Mouse (Mus musculus) small intestine, adult 2 months (tissue): Measurements from ENCODE around the gene Serac1. TPM values are rescaled to one million over a fixed set of nuclear protein-coding genes. Genes with fewer than 3 reads are reported as not detected.

Source experiments
- H3K27ac ChIP-seq: fragments of 200-500 bp; 2 replicates; pipeline ENCODE4 v1.5.1; 2012; ENCODE audit warnings: low read depth, low read length, control low read depth, inconsistent platforms; ENCODE audit not compliant: insufficient read depth
- H3K27me3 ChIP-seq: fragments of 200-500 bp; 2 replicates; pipeline ENCODE4 v1.6.1; 2012; ENCODE audit warnings: mild to moderate bottlenecking, moderate library complexity, low read length, inconsistent platforms; ENCODE audit not compliant: control insufficient read depth, insufficient read depth
- H3K36me3 ChIP-seq: fragments of 200-500 bp; 2 replicates; pipeline ENCODE4 v1.6.1; 2012; ENCODE audit warnings: mild to moderate bottlenecking, low read length, control low read depth, inconsistent platforms; ENCODE audit not compliant: control insufficient read depth, insufficient read depth
- H3K4me1 ChIP-seq: fragments of 200-500 bp; 2 replicates; pipeline ENCODE4 v1.6.1; 2012; ENCODE audit warnings: low read length, inconsistent platforms, mixed read lengths; ENCODE audit not compliant: control insufficient read depth, insufficient read depth, insufficient read length
- H3K4me3 ChIP-seq: fragments of 200-500 bp; 2 replicates; pipeline ENCODE4 v1.5.1; 2012; ENCODE audit warnings: low read depth, mild to moderate bottlenecking, control low read depth, inconsistent platforms, low read length, moderate library complexity
- CTCF ChIP-seq: fragments of 200-500 bp; IDR thresholded peaks from 2 replicates; pipeline ENCODE4 v1.5.1; 2012; ENCODE audit warnings: low read depth, mild to moderate bottlenecking, control low read depth, inconsistent platforms, low read length, moderate library complexity, mixed read lengths; ENCODE audit not compliant: insufficient replicate concordance, insufficient read length; ENCODE audit errors: extremely low read depth
- POLR2A ChIP-seq: fragments of 200-500 bp; IDR thresholded peaks from 2 replicates; pipeline ENCODE4 v1.6.1; 2012; ENCODE audit warnings: low read depth, mild to moderate bottlenecking, control low read depth, inconsistent platforms, low read length, moderate library complexity
- WGBS: fragments of 180-500 bp; shearing (Covaris S2); methylation state at CpG from one replicate; pipeline ENCODE4 v1.1.7; 2018; 5-methylcytosine and 5-hydroxymethylcytosine counted together
- polyA plus RNA-seq: library from polyadenylated mRNA; depleted of rRNA; stranded (reverse); fragments of >200 nt; gene quantifications from 2 replicates; pipeline ENCODE4 v1.2.3, GENCODE M21; 2012; rRNA removed

Serac1 gene
- polyA plus RNA-seq, 1 experiment, result 1.3 TPM

DNA sequence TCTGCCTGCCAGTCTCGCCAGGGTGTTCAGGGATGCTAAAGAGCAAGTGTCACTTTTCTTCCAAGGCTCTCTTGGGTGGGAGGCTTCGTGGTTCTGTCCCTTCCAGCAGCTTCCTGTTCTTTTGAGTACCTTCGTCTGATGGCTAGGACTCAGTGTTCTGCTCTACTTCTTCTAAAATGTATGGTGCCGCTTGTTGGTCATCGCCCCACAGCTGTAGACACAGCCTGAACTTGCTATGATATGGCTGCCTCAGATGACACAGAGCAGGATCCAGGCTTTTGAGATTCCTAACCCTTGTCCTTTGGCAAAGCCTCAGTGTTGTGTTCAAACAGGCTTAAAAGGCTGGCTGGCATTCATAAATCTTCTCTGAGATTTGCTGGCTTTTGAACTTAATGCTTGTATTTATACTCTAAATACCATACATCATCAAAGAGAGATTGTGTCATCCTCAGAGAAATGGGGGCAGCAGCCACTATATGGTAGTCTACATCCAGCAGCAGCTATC lies 80.5 kb downstream of the Serac1 start:
- 72% methylated on average over 5 of the region's 5 CpGs for WGBS
- Histone ChIP-seq H3K27ac (no peak overlapping the region), H3K4me3 (no peak overlapping the region), H3K4me1 (no peaks in the 10 kb centered on the region; the same call in 1 of the 2 replicates), H3K27me3 (no peaks in the 10 kb centered on the region), H3K36me3 (peaks cover 1% of the 10 kb centered on the region; the same call in 1 of the 2 replicates)
- TF ChIP-seq CTCF (no peak), POLR2A (no peak)

DNA sequence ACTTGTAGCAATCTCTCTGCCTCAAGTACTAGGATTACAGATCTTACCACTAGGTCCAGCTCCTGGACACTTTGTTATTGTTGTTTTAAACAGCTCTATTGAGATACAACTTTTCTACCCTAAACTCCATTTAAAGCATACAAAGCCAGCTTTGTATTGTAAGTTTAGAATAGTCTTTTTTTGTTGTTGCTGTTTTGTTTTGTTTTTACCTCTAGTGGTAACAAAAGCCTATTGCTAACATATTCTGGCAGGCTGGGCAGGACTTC lies 81.4 kb downstream of the Serac1 start:
- H3K27ac ChIP-seq, result no peak overlapping the region

DNA sequence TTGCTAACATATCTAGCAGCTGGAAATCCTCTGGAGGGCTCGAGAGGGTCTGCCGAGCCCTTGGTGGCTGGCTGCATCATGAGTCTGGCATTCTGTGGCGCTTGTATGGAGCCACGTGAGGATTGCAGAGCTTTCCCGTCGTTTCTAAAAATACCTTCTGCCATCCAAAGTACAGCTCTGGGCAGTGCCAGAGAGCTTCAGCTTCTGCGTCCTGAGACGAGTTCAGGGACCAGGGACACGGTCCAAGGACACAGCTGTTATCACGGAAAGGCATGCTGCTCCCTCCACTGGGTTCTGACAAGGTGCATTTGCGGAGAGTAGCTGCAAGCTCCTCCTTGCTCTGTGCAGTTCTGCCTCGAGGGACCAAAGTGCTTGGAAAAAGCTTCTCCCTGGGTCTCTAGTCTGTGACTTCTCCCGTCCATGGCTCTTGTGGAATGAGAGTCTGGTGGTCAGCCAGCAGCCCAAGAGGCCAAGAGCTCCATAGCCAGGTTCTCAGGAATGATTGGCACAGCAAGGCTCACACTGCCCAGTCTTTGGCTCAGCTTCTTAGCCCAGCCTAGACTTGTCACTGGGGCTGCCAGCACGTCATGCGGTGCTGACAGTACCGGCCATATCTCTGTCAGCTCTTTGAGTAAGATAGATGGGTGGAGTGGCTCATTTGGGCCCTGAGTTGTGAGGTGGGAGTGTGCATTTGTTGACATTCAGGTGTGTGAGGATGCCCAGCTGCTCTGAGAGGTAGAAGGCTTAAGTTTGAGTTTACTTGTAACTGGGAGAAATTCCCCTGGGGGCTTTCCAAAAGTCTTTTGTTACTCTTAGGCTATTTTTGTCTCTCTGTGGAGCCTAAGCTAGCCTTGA lies 81.9 kb downstream of the Serac1 start:
- TF ChIP-seq POLR2A, result no peak
- no peak for TF ChIP-seq CTCF
- H3K4me1 ChIP-seq, result no peaks in the 10 kb centered on the region; the same call in 1 of the 2 replicates
- WGBS, result 71% methylated on average over 16 of the region's 16 CpGs
- no peaks in the 10 kb centered on the region for H3K27me3 ChIP-seq
- peak overlapping the region; percentile 4; the same call in 1 of the 2 replicates for H3K27ac ChIP-seq
- peaks cover 1% of the 10 kb centered on the region; the same call in 1 of the 2 replicates for H3K36me3 ChIP-seq
- no peak overlapping the region for H3K4me3 ChIP-seq

More for the DNA sequence above, 81.4 kb downstream of the Serac1 start:
- Histone ChIP-seq H3K4me1 (no peaks in the 10 kb centered on the region; the same call in 1 of the 2 replicates), H3K36me3 (peaks cover 1% of the 10 kb centered on the region; the same call in 1 of the 2 replicates), H3K4me3 (no peak overlapping the region), H3K27me3 (no peaks in the 10 kb centered on the region)
- TF ChIP-seq CTCF (no peak), POLR2A (no peak)

DNA sequence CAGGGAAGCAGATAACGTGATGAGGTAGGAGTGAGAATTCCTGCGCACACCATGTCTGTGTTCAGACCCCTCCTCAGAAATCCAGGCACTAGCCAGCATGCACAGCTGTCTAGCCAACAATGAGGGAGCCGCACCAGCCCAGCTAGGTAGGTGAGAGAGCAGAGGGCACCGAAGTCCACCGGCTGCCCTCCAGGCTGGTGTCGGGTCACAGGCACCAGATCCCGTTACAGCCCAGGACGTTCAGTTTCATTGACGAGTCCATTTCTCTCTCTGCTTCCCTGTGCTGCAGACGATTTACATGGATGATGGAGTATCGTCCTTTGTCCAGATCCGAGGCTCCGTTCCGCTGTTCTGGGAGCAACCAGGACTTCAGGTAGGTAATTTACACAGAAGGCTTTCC lies 83.0 kb downstream of the Serac1 start:
- Histone ChIP-seq H3K27ac (no peak overlapping the region), H3K4me3 (no peak overlapping the region), H3K36me3 (peaks cover 1% of the 10 kb centered on the region; the same call in 1 of the 2 replicates), H3K27me3 (no peaks in the 10 kb centered on the region), H3K4me1 (no peaks in the 10 kb centered on the region; the same call in 1 of the 2 replicates)
- TF ChIP-seq CTCF, result no peak
- TF ChIP-seq POLR2A, result no peak
- WGBS, result 92% methylated on average over 14 of the region's 14 CpGs

DNA sequence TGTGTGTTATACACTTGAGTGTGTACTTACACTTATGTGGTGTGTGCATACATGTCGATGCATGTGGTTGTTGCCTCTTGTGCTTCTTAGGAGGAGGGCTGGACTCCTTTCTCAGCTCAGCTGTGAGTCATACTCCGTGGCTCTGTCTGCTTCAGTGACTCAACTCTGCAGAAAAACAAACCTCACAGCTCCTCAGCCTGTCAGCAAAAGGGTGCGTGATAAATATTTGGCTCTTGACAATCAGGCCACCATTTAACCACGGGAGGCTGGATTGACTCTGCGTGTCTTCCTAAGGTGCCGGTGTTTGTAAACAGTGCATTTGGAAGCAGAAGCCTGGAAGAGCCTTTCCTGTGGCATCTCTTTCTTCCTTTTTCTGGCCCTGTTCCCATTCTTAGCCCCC lies 84.9 kb downstream of the Serac1 start:
- TF ChIP-seq POLR2A (no peak), CTCF (no peak)
- 69% methylated on average over 6 of the region's 6 CpGs for WGBS
- Histone ChIP-seq H3K27me3 (no peaks in the 10 kb centered on the region), H3K4me1 (no peaks in the 10 kb centered on the region; the same call in 1 of the 2 replicates), H3K4me3 (no peak overlapping the region), H3K27ac (no peak overlapping the region), H3K36me3 (peaks cover 1% of the 10 kb centered on the region; the same call in 1 of the 2 replicates)

DNA sequence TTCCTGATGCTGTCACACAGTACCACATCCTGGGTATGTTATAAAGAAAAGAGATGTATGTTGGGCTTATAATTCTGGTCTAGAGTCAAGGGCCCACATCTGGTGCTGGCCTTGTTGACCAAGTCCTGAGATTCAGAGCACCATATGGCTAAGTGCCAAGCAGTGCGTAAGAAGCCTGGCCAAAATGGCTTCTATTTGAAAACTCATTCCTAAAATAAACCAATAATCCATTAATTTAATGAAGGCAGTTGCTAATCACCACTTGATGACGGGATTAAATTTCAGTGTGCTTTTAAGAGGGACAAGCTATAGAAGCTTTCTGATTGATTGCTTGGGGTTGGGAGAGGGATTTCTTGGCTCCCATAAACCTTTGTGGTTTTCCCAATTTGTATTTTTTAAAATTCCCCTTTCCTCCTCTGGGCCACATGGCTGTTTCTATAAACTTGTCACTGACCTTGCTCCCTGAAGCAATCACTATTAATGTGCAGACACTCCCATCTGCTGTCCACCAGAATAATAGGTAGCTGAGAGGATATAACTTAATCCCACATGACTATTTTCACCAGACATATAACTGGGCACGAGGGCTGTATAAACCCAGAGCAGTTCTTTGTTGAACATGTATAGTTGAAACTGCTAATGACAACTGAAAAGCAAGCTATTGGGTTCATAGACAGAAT lies 85.8 kb downstream of the Serac1 start:
- TF ChIP-seq POLR2A (no peak), CTCF (no peak)
- H3K4me1 ChIP-seq, result no peaks in the 10 kb centered on the region
- no peaks in the 10 kb centered on the region for H3K27me3 ChIP-seq
- H3K36me3 ChIP-seq, result peaks cover 1% of the 10 kb centered on the region; the same call in 1 of the 2 replicates
- H3K4me3 ChIP-seq, result no peak overlapping the region
- no peak overlapping the region for H3K27ac ChIP-seq
- WGBS, result 82% methylated on average over 3 of the region's 3 CpGs

DNA sequence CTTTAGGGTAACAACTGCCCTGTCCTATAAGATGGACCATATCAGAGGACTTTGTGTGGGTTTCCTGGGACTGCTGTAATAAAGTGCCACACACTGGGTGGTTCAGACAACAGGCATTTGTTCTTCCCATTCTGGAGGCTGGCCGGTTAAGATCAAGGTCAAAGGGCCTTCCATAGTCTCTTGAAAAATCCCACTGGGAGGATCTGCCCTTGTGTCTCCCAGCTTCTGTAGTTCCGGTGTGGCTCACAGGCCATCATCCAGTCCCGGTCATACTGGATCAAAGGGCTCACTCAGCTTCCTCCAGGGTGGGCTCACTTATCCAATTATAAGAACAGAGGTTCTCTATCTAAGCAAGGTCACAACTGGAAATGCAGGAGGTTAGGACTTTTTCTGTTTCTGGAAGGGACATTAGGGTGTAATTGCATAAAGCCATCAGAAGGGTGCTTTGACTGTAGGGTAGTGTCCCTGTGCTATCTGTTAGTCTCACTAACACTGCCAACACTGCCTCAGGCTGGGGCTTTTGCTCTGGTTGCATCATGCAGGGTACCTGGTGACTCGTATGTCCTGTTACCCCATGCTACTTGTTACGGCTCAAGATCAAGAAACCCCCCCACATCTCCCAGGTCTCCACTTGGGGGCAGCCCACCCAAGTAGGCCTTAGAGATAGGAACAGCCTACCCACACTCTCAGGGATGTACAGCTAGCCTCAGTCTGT lies 86.5 kb downstream of the Serac1 start:
- TF ChIP-seq CTCF, result no peak
- TF ChIP-seq POLR2A, result no peak
- WGBS, result 81% methylated on average over 5 of the region's 5 CpGs
- no peaks in the 10 kb centered on the region for H3K27me3 ChIP-seq
- H3K4me3 ChIP-seq, result no peak overlapping the region
- no peak overlapping the region for H3K27ac ChIP-seq
- no peaks in the 10 kb centered on the region for H3K4me1 ChIP-seq
- peaks cover 1% of the 10 kb centered on the region; the same call in 1 of the 2 replicates for H3K36me3 ChIP-seq

Other genes starting within 250 kb of the Serac1 start
- 28.0 and 66.3 TPM in 2 replicates for gene Snx9, start 238.4 kb downstream of the Serac1 start, polyA plus RNA-seq
- gene Synj2, start 138.5 kb downstream of the Serac1 start, polyA plus RNA-seq, result 2.0 and 3.1 TPM in 2 replicates
- 2.9 and 5.9 TPM in 2 replicates for gene Gtf2h5, start within 50 bp of the Serac1 start, polyA plus RNA-seq
- gene Tulp4, start 26.7 kb upstream of the Serac1 start, polyA plus RNA-seq, result 22.6 and 45.3 TPM in 2 replicates
- gene Tmem181a, start 177.1 kb upstream of the Serac1 start, polyA plus RNA-seq, result 9.9 and 19.9 TPM in 2 replicates
- 3.6 and 10.7 TPM in 2 replicates for gene Dynlt1a, start 237.8 kb upstream of the Serac1 start, polyA plus RNA-seq